Mouse (Mus musculus): Measurements from ENCODE around the gene Amotl2. TPM values are rescaled to one million over a fixed set of nuclear protein-coding genes. Genes with fewer than 3 reads are reported as not detected.

Gene Amotl2
- polyA plus RNA-seq, 1 experiment = 40.5 TPM

GRCm38 (mm10) chr9:102733999-102734738 lies 17.7 kb downstream of the Amotl2 start:
- Histone ChIP-seq H3K27ac (ENCODE audit: insufficient read depth, low read depth, low read length) (peak overlapping the region; percentile 98), H3K4me3 (ENCODE audit: insufficient read depth, low read depth, low read length) (no peak overlapping the region), H3K4me1 (ENCODE audit: control insufficient read depth, insufficient read depth, low read length) (peaks cover 55% of the 10 kb centered on the region), H3K27me3 (replicated peaks; ENCODE audit: control insufficient read depth, insufficient read depth, low read length) (no peaks in the 10 kb centered on the region), H3K36me3 (ENCODE audit: control insufficient read depth, insufficient read depth, low read length) (peaks cover 23% of the 10 kb centered on the region)
- DNase-seq = peak; percentile 79
- 38% methylated on average over 9 of the region's 9 CpGs for WGBS
- TF ChIP-seq CTCF (conservative IDR thresholded peaks at IDR 0.05; ENCODE audit: insufficient read depth, insufficient read length, low read depth, low read length) (no peak), POLR2A (IDR thresholded peaks at IDR 0.05; ENCODE audit: low read depth, low read length) (no peak)

GRCm38 (mm10) chr9:102734739-102735075 lies 18.2 kb downstream of the Amotl2 start:
- Histone ChIP-seq H3K36me3 (ENCODE audit: control insufficient read depth, insufficient read depth, low read length) (peaks cover 19% of the 10 kb centered on the region), H3K4me3 (ENCODE audit: insufficient read depth, low read depth, low read length) (no peak overlapping the region), H3K27me3 (replicated peaks; ENCODE audit: control insufficient read depth, insufficient read depth, low read length) (no peaks in the 10 kb centered on the region), H3K27ac (ENCODE audit: insufficient read depth, low read depth, low read length) (peak overlapping the region; percentile 100), H3K4me1 (ENCODE audit: control insufficient read depth, insufficient read depth, low read length) (peaks cover 51% of the 10 kb centered on the region)
- 36% methylated on average over 1 of the region's 1 CpGs for WGBS
- TF ChIP-seq CTCF (conservative IDR thresholded peaks at IDR 0.05; ENCODE audit: insufficient read depth, insufficient read length, low read depth, low read length) = no peak
- no peak for TF ChIP-seq POLR2A (IDR thresholded peaks at IDR 0.05; ENCODE audit: low read depth, low read length)
- DNase-seq = peak; percentile 94

DNA sequence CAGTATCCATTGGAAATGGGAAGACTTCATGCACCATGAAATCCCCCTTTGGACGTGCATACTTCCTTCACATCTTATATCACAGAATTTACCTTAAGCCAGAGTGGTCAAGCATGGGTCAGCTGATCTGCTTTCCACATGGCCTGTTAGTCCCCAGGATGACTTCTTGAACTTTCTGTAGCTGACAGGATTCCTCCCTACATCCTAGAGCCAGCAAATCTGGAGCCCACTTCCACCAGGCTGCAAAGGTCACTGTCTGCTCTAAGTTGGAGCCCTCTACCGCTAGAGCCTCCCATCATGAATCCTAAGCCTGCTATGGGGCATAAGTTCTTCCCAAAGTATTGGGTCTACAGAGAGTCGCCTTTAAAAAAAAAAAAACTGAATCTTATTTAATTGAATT lies 18.8 kb downstream of the Amotl2 start:
- peaks cover 50% of the 10 kb centered on the region for H3K4me1 ChIP-seq (ENCODE audit: control insufficient read depth, insufficient read depth, low read length)
- peak; percentile 60 for DNase-seq
- 46% methylated on average over 3 of the region's 3 CpGs for WGBS

DNA sequence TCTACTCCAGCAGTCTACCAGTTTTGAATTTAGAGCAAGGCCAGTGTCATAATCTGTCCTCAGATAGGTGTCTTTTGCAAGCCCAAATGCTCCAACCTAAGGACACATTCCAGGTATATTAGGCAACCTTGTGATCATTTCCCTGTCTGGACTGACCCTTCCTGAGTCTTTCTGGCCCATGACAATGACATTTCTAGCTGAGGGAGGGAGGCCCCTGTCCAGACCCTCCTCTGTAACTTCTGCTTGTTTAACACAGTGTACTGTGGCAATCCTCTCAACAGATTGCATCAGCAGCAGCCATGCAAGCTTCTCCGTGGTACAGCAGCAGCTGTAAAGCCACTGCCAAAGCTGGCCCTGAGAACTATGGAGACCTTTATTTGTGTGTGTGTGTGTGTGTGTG lies 19.5 kb downstream of the Amotl2 start:
- peaks cover 46% of the 10 kb centered on the region for H3K4me1 ChIP-seq (ENCODE audit: control insufficient read depth, insufficient read depth, low read length)
- no peaks in the 10 kb centered on the region for H3K27me3 ChIP-seq (replicated peaks; ENCODE audit: control insufficient read depth, insufficient read depth, low read length)
- no peak for DNase-seq
- H3K27ac ChIP-seq (ENCODE audit: insufficient read depth, low read depth, low read length) = peak overlapping the region; percentile 41
- H3K4me3 ChIP-seq (ENCODE audit: insufficient read depth, low read depth, low read length) = no peak overlapping the region
- no peak for TF ChIP-seq POLR2A (IDR thresholded peaks at IDR 0.05; ENCODE audit: low read depth, low read length)
- TF ChIP-seq CTCF (conservative IDR thresholded peaks at IDR 0.05; ENCODE audit: insufficient read depth, insufficient read length, low read depth, low read length) = no peak
- 37% methylated on average over 1 of the region's 1 CpGs for WGBS
- peaks cover 12% of the 10 kb centered on the region for H3K36me3 ChIP-seq (ENCODE audit: control insufficient read depth, insufficient read depth, low read length)

More for the DNA sequence above, 18.8 kb downstream of the Amotl2 start:
- Histone ChIP-seq H3K27me3 (replicated peaks; ENCODE audit: control insufficient read depth, insufficient read depth, low read length) (no peaks in the 10 kb centered on the region), H3K36me3 (ENCODE audit: control insufficient read depth, insufficient read depth, low read length) (peaks cover 16% of the 10 kb centered on the region), H3K4me3 (ENCODE audit: insufficient read depth, low read depth, low read length) (no peak overlapping the region), H3K27ac (ENCODE audit: insufficient read depth, low read depth, low read length) (peak overlapping the region; percentile 100)
- no peak for TF ChIP-seq POLR2A (IDR thresholded peaks at IDR 0.05; ENCODE audit: low read depth, low read length)
- no peak for TF ChIP-seq CTCF (conservative IDR thresholded peaks at IDR 0.05; ENCODE audit: insufficient read depth, insufficient read length, low read depth, low read length)

DNA sequence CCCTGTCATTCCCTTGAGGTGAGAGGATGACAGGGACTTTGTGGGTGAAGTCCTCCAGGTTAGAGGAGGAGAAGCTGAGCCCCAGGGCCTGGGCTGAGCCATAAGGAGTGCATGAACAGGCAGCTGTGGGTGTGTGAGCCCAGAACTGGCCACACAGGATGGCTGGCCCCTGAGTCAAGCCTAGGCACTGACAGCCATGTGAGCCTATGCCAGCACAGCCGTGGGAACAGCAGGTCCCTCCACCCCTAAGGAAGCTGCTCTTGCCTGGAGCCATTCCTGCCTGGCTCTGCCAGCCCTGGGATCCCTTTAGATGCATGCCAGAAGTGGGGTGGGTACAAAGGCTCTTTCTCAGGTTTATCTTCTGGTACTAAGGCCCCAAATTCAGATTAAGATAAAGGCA lies 20.9 kb downstream of the Amotl2 start:
- H3K4me1 ChIP-seq (ENCODE audit: control insufficient read depth, insufficient read depth, low read length) = peaks cover 36% of the 10 kb centered on the region
- WGBS = 23% methylated on average over 1 of the region's 1 CpGs
- TF ChIP-seq CTCF (conservative IDR thresholded peaks at IDR 0.05; ENCODE audit: insufficient read depth, insufficient read length, low read depth, low read length) (no peak), POLR2A (IDR thresholded peaks at IDR 0.05; ENCODE audit: low read depth, low read length) (no peak)
- H3K27ac ChIP-seq (ENCODE audit: insufficient read depth, low read depth, low read length) = no peak overlapping the region
- H3K27me3 ChIP-seq (replicated peaks; ENCODE audit: control insufficient read depth, insufficient read depth, low read length) = no peaks in the 10 kb centered on the region
- no peak overlapping the region for H3K4me3 ChIP-seq (ENCODE audit: insufficient read depth, low read depth, low read length)
- peak; percentile 39 for DNase-seq
- peaks cover 8% of the 10 kb centered on the region for H3K36me3 ChIP-seq (ENCODE audit: control insufficient read depth, insufficient read depth, low read length)

DNA sequence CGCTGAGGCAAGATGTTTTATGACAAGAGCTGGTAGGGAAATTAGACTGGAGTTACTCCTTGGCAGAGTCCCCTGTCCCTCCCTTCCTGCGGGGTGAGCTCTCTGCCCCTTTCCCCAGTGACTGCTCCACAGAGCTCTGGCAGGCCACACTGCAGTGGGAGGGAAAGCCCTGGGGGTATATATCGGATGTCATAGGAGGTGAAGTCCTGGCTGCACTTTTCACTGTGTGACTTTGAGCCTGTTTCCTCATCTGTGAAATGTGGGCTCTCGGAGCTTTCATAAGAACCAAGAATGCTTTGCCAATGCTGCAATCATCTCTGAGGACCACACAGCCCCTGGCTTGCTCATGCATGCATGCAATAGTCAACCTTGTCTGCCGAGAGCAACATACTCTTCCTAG lies 30.3 kb downstream of the Amotl2 start:
- H3K27me3 ChIP-seq (replicated peaks; ENCODE audit: control insufficient read depth, insufficient read depth, low read length) = no peaks in the 10 kb centered on the region
- peak overlapping the region; percentile 18; the same call in 1 of the 2 replicates for H3K27ac ChIP-seq (ENCODE audit: insufficient read depth, low read depth, low read length)
- 17% methylated on average over 5 of the region's 5 CpGs for WGBS
- DNase-seq = peak; percentile 76
- H3K36me3 ChIP-seq (ENCODE audit: control insufficient read depth, insufficient read depth, low read length) = no peaks in the 10 kb centered on the region
- H3K4me1 ChIP-seq (ENCODE audit: control insufficient read depth, insufficient read depth, low read length) = peaks cover 10% of the 10 kb centered on the region
- no peak overlapping the region for H3K4me3 ChIP-seq (ENCODE audit: insufficient read depth, low read depth, low read length)
- no peak for TF ChIP-seq CTCF (conservative IDR thresholded peaks at IDR 0.05; ENCODE audit: insufficient read depth, insufficient read length, low read depth, low read length)
- TF ChIP-seq POLR2A (IDR thresholded peaks at IDR 0.05; ENCODE audit: low read depth, low read length) = no peak

GRCm38 (mm10) chr9:102747902-102748301 lies 31.4 kb downstream of the Amotl2 start:
- Histone ChIP-seq H3K4me3 (ENCODE audit: insufficient read depth, low read depth, low read length) (no peak overlapping the region), H3K4me1 (ENCODE audit: control insufficient read depth, insufficient read depth, low read length) (peaks cover 10% of the 10 kb centered on the region), H3K27me3 (replicated peaks; ENCODE audit: control insufficient read depth, insufficient read depth, low read length) (no peaks in the 10 kb centered on the region), H3K36me3 (ENCODE audit: control insufficient read depth, insufficient read depth, low read length) (no peaks in the 10 kb centered on the region), H3K27ac (ENCODE audit: insufficient read depth, low read depth, low read length) (no peak overlapping the region)
- no peak for DNase-seq
- 63% methylated on average over 5 of the region's 5 CpGs for WGBS
- TF ChIP-seq POLR2A (IDR thresholded peaks at IDR 0.05; ENCODE audit: low read depth, low read length) = no peak
- no peak for TF ChIP-seq CTCF (conservative IDR thresholded peaks at IDR 0.05; ENCODE audit: insufficient read depth, insufficient read length, low read depth, low read length)

All from kidney, adult 2 months (tissue).